Mouse (Mus musculus) testis, postnatal 10 days (tissue): ENCODE measurements around the gene Nbea.
"Not testable (repeated sequence)": the region's sequence is repeated elsewhere in the genome, so short reads cannot be mapped to it uniquely, and the experiment has no call there.

Experiments
- DNase-seq: peaks from one replicate; pipeline ENCODE4 v3.0.0; 2021; ENCODE audit warnings: low spot score

Gene Nbea

GRCm38 (mm10) chr3:55661678-55662445 is 521.6 kb downstream of the Nbea start:
- no peak for DNase-seq

DNA sequence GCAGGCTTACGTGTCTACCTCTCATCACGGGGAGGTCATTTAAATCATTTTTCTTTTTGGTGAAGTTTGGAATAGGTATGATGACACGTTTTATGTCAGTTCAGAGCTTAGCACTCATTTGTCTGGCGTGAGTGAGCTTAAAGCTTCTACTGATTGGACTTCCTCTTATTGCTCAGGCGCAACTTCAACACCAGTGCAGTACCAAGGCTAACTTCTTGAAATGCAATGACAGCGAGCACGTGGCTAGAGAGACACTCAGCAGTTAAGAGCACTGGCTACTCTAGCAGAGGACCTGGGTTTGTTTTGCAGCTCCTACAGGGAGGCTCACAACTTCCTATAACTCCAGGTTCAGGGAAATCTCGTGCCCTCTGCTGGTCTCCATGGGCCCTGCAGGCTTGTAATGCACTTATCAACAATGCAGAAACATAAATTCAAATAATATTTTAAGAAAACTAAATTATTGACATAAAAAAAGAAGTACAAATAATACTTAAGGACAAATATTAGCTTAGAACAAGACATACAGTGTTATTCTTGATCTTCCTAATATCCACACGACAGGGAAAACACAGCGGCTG is 523.2 kb downstream of the Nbea start:
- no peak for DNase-seq

GRCm38 (mm10) chr3:55659558-55660215 is 523.8 kb downstream of the Nbea start:
- no peak for DNase-seq

GRCm38 (mm10) chr3:55652321-55652720 is 531.2 kb downstream of the Nbea start:
- no peak for DNase-seq

- no peak for DNase-seq
Measured at GRCm38 (mm10) chr3:55651877-55652276, 531.6 kb downstream of the Nbea start.

GRCm38 (mm10) chr3:55649541-55649940 is 534.0 kb downstream of the Nbea start:
- DNase-seq = no peak

- DNase-seq = no peak
Measured at GRCm38 (mm10) chr3:55648299-55648698, 535.2 kb downstream of the Nbea start.

GRCm38 (mm10) chr3:55647176-55647575 is 536.3 kb downstream of the Nbea start:
- DNase-seq = no peak

- no peak for DNase-seq
Measured at GRCm38 (mm10) chr3:55646437-55646836, 537.1 kb downstream of the Nbea start.

DNA sequence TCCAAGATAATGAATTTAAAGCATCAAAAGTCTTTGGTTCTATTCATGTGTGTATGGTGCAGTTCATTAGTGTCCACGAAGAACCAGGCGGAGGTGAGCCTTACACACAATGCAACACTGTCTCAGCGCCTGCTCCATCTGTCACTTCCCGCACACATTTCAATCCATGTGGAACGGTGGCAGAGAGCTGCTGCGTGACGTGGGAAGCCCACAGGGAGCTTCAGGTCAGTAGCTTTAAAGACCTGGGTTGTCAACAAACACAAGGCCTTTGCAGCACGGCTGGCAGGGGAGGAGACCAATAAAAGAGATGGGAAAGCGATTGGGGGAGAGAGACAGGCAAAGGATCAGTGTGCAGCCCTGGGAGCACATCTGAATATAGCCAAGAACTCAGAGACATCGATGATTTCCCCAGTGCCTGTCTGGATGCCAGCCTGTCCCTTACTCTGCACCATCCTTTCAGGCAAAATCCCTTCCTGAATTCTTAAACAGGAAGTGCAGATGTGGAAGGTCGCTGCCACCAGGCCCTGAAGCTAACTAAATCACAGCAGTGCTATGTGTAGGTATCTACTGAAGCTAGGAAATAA is 539.4 kb downstream of the Nbea start:
- no peak for DNase-seq

DNA sequence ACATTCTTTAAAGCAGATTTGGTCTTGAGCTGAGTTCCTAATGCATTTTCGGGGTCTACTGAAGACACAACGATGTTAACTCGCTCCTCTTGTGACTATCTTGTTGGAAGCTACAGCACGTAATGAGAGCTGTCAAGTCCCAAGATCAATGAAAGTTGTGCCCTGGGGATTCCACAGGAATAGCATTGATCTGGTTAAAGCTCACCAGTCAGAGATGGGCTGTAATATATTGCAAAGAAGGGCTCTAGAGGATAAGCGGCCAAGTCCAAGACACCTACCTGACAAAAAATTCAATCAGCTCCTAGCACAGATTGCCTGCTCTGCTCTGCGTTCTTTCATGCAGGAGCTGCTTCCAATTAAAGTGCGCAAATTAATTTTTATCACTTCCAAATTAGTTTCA is 545.8 kb downstream of the Nbea start:
- no peak for DNase-seq

GRCm38 (mm10) chr3:55635542-55636172 is 547.8 kb downstream of the Nbea start:
- no peak for DNase-seq

GRCm38 (mm10) chr3:55627054-55627453 is 556.4 kb downstream of the Nbea start:
- no peak for DNase-seq

DNA sequence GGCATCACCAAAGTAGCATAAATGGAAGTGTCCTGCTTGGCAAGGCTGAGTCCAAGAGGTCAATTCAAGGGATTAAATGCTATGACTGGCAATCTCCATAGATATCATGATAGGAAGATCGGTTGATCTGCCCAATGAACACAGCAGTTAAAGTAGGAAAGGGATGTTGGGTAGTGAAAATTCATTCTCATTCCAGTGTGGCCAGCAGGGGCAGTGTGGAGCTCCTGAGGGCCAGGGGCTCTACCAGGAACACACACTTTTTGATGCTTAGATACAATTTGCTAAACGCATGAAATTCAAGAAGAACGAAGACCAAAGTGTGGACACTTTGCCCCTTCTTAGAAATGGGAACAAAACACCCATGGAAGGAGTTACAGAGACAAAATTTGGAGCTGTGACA is 561.5 kb downstream of the Nbea start:
- not testable (repeated sequence) for DNase-seq

DNA sequence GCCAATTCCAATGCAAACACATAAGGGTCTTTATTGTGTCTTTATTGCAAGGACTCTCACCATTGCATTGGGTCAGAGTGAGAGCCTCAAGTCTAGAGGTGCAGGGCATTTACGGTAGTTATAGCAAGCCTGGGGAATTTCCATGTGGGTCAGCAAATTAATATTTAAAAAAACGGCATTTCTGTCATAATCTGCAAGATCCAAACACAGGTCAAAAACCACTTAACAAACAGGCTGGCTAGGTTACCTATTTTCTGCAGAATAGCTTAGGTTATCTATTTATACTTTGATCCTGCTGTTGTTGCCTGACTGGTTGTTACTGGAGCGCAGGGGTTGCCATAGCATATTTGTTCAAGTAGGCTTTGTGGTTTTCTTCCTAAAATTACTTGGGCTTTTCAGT is 565.1 kb downstream of the Nbea start:
- no peak for DNase-seq

DNA sequence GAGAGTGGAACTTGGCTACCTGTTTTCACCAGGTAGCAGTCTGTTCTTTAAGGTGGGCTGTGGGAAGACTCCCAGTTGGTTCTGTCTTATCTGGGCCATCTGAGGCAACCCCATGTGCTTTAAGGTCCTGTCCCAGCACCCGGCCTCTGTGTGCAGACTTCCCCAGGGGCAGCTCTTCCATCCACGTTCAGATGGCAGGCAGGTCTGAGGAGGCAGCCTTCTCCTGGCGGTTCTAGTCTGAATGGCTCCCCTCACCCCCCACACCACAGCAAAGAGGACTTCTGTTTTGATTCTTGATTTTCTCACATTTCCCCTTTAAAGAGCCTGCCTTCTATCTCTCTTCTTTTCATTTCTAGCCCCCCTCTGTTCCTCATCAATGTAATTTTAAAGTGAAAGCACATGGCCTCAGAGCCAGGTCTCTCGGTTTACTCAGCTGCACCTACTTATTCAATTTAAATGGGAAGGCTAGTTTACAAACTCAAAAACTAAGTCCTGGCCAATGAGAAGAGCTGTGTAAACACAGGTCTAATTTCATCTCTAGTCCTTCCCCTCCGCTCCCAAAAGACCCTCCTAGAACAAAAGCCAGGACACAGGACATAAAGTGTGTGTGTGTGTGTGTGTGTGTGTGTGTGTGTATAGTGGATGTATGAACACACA is 570.9 kb downstream of the Nbea start:
- no peak for DNase-seq

GRCm38 (mm10) chr3:55612023-55612422 is 571.5 kb downstream of the Nbea start:
- DNase-seq = no peak

- DNase-seq = no peak
Measured at GRCm38 (mm10) chr3:55610191-55610590, 573.3 kb downstream of the Nbea start.

GRCm38 (mm10) chr3:55600286-55600685 is 583.2 kb downstream of the Nbea start:
- peak; percentile 56 for DNase-seq

GRCm38 (mm10) chr3:55599366-55600085 is 584.0 kb downstream of the Nbea start:
- peak; percentile 51 for DNase-seq

DNA sequence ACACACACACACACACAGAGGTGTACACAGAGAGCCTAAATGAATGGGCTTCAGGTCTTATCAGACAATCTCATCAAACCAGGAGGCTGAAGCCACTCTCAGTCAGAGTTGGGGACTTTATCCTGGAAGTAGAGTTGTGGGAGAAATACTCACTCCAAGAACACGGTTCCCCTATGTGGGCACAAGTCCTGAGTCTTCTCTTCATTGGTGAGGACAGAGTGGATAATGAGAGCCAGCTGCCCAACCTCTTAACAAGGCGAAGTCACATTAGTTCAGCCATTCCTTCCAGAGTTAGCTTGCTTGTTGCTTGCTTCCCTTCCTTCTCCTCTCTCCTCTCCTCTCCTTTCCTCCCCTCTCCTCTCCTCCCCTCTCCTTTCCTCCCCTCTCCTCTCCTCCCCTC is 584.8 kb downstream of the Nbea start:
- DNase-seq = no peak
